Comparison of ENCODE assay signal across 8 mouse cellular contexts in genomic region chr17:12030556-12031160, GRCm38 (mm10).
DNase-seq lines count a peak whose midpoint lies in the region; ATAC-seq and TF ChIP-seq lines count a peak whose summit lies in the region.

No protein-coding gene starts in this region.

- H3K27ac ChIP-seq in MEL (ENCODE audit: control insufficient read depth, low read depth, low read length), result peak overlapping the region; percentile 73
- H3K27ac ChIP-seq in hindbrain, embryonic 16.5 days (ENCODE audit: low read depth, low read length), result peak overlapping the region; percentile 5; the same call in 1 of the 2 replicates
- no peak overlapping the region for H3K27ac ChIP-seq in liver, postnatal 0 days (ENCODE audit: low read depth)
- H3K27ac ChIP-seq in thymus, adult 2 months (ENCODE audit: control insufficient read depth, insufficient read depth, low read length), result no peak overlapping the region

- peaks cover 3% of the 10 kb centered on the region; the same call in 1 of the 2 replicates for H3K79me2 ChIP-seq in MEL (ENCODE audit: control insufficient read depth, insufficient read depth, low read length, poor library complexity)

- no peak; a peak in 1 of 4 replicates for TF ChIP-seq POLR2A in MEL (IDR thresholded peaks at IDR 0.05; ENCODE audit: control insufficient read depth in 1 of 2, insufficient read depth in 1 of 2, low read depth in 1 of 2, low read length in 2 of 2, poor library complexity in 1 of 2)
- no peak for TF ChIP-seq POLR2A in thymus, adult 2 months (IDR thresholded peaks at IDR 0.05; ENCODE audit: control insufficient read depth, extremely low read depth, insufficient read depth, low read length, poor library complexity)

- WGBS in hindbrain, embryonic 16.5 days, result 8% methylated on average over 11 of the region's 11 CpGs
- WGBS in liver, postnatal 0 days (ENCODE audit: insufficient replicate concordance), result 21% methylated on average over 11 of the region's 11 CpGs
- 30% methylated on average over 11 of the region's 11 CpGs for WGBS in thymus, adult 2 months

- no peak for TF ChIP-seq RAD21 in MEL (IDR thresholded peaks at IDR 0.05; ENCODE audit: low read depth, low read length)

- peak overlapping the region; percentile 37 for H3K4me2 ChIP-seq in hindbrain, embryonic 16.5 days (ENCODE audit: low read length)
- H3K4me2 ChIP-seq in liver, postnatal 0 days (ENCODE audit: low read depth, low read length), result peak overlapping the region; percentile 44; the same call in 1 of the 2 replicates

- no peak for TF ChIP-seq EP300 in MEL (IDR thresholded peaks at IDR 0.05; ENCODE audit: low read depth in 1 of 2, low read length in 2 of 2)
- TF ChIP-seq EP300 in liver, postnatal 0 days (IDR thresholded peaks at IDR 0.05; ENCODE audit: low read depth), result no peak

- no peaks in the 10 kb centered on the region for H3K9me3 ChIP-seq in MEL (replicated peaks; ENCODE audit: insufficient read depth, low read length)
- H3K9me3 ChIP-seq in hindbrain, embryonic 16.5 days (ENCODE audit: control insufficient read depth, low read length), result no peaks in the 10 kb centered on the region
- H3K9me3 ChIP-seq in liver, postnatal 0 days (ENCODE audit: low read length), result no peaks in the 10 kb centered on the region

- peaks cover 0 to 10% of the 10 kb centered on the region in 2 experiments; a peak in 2 of 4 replicates for H3K36me3 ChIP-seq in MEL (ENCODE audit: control insufficient read depth in 1 of 2, insufficient read depth in 2 of 2, low read length in 2 of 2)
- no peaks in the 10 kb centered on the region for H3K36me3 ChIP-seq in hindbrain, embryonic 16.5 days (ENCODE audit: control insufficient read depth, insufficient read depth, low read length)
- H3K36me3 ChIP-seq in liver, postnatal 0 days (replicated peaks; ENCODE audit: insufficient read depth, low read length), result no peaks in the 10 kb centered on the region
- H3K36me3 ChIP-seq in thymus, adult 2 months (ENCODE audit: control insufficient read depth, insufficient read depth, low read length), result no peaks in the 10 kb centered on the region

- H3K9ac ChIP-seq in MEL (ENCODE audit: control insufficient read depth, low read depth, low read length, poor library complexity, severe bottlenecking), result peak overlapping the region; percentile 79
- peak overlapping the region; percentile 1; the same call in 1 of the 2 replicates for H3K9ac ChIP-seq in hindbrain, embryonic 16.5 days (ENCODE audit: low read depth, low read length)
- H3K9ac ChIP-seq in liver, postnatal 0 days (replicated peaks), result no peak overlapping the region

- TF ChIP-seq CTCF in MEL (IDR thresholded peaks at IDR 0.05 in 2 of 3, conservative IDR thresholded peaks at IDR 0.05 in 1 of 3; ENCODE audit: control insufficient read depth in 1 of 3, insufficient read depth in 1 of 3, low read depth in 2 of 3, low read length in 3 of 3, poor library complexity in 1 of 3, severe bottlenecking in 1 of 3), result no peak
- TF ChIP-seq CTCF in liver, postnatal 0 days (IDR thresholded peaks at IDR 0.05; ENCODE audit: low read depth), result no peak
- TF ChIP-seq CTCF in thymus, adult 2 months (IDR thresholded peaks at IDR 0.05; ENCODE audit: borderline replicate concordance, control insufficient read depth, extremely low read depth, insufficient read depth, low read length, poor library complexity), result no peak

- H3K4me3 ChIP-seq in MEL (ENCODE audit: control insufficient read depth in 1 of 2, insufficient read depth in 1 of 2, low read depth in 2 of 2, low read length in 2 of 2), result peak overlapping the region; percentile 69 to 77
- peak overlapping the region; percentile 7; the same call in 1 of the 2 replicates for H3K4me3 ChIP-seq in hindbrain, embryonic 16.5 days (ENCODE audit: low read length)
- H3K4me3 ChIP-seq in liver, postnatal 0 days (ENCODE audit: low read depth, low read length), result no peak overlapping the region
- H3K4me3 ChIP-seq in thymus, adult 2 months (ENCODE audit: control insufficient read depth, insufficient read depth, low read length), result no peak overlapping the region

- peaks cover 0 to 16% of the 10 kb centered on the region in 2 experiments; a peak in 3 of 4 replicates for H3K4me1 ChIP-seq in MEL (ENCODE audit: control insufficient read depth in 1 of 2, insufficient read depth in 2 of 2, low read length in 2 of 2)
- peaks cover 14% of the 10 kb centered on the region for H3K4me1 ChIP-seq in hindbrain, embryonic 16.5 days (ENCODE audit: control insufficient read depth, insufficient read depth, low read depth, low read length)
- 0 out of 2 replicates have a peak, but pooled peaks cover 7% of the 10 kb centered on the region for H3K4me1 ChIP-seq in liver, postnatal 0 days (ENCODE audit: insufficient read depth)
- peaks cover 5% of the 10 kb centered on the region; the same call in 1 of the 2 replicates for H3K4me1 ChIP-seq in thymus, adult 2 months (replicated peaks; ENCODE audit: control insufficient read depth, insufficient read depth, low read length)

- DNase-seq in cerebellum, adult 9-11 months, result peak; percentile 33
- no peak for DNase-seq in cerebellum, postnatal 14 days
- DNase-seq in MEL (ENCODE audit: low read depth, low spot score), result peak; percentile 68
- DNase-seq in liver, postnatal 0 days, result no peak
- DNase-seq in thymus, postnatal 25 days, result no peak
- no peak for DNase-seq in T-cell, adult 2 months (ENCODE audit: low spot score)
- no peak for DNase-seq in thymus, adult 2 months

- 0 out of 2 replicates have a peak, but pooled peaks have one; percentile 15 for ATAC-seq in hindbrain, embryonic 16.5 days
- ATAC-seq in liver, postnatal 0 days, result no peak

- H3K27me3 ChIP-seq in MEL (ENCODE audit: control insufficient read depth in 1 of 2, insufficient read depth in 2 of 2, low read length in 2 of 2), result no peaks in the 10 kb centered on the region
- no peaks in the 10 kb centered on the region for H3K27me3 ChIP-seq in hindbrain, embryonic 16.5 days (replicated peaks; ENCODE audit: control insufficient read depth, insufficient read depth, low read length)
- no peaks in the 10 kb centered on the region for H3K27me3 ChIP-seq in liver, postnatal 0 days (ENCODE audit: insufficient read depth, low read length)
- no peaks in the 10 kb centered on the region for H3K27me3 ChIP-seq in thymus, adult 2 months (ENCODE audit: control insufficient read depth, insufficient read depth, low read length)

TF ChIP-seq in MEL, 35 proteins besides CTCF, POLR2A, EP300 and RAD21:
- TF ChIP-seq ZC3H11A (IDR thresholded peaks at IDR 0.05; ENCODE audit: low read depth, low read length) (no peak), GATA1 (IDR thresholded peaks at IDR 0.05; ENCODE audit: low read depth, low read length) (no peak), NELFE (IDR thresholded peaks at IDR 0.05; ENCODE audit: low read depth, low read length) (no peak), MAZ (IDR thresholded peaks at IDR 0.05; ENCODE audit: low read depth, low read length) (no peak), GABPA (IDR thresholded peaks at IDR 0.05; ENCODE audit: low read depth, low read length) (no peak), ETS1 (IDR thresholded peaks at IDR 0.05; ENCODE audit: low read depth, low read length) (no peak)

Comparison
In these comparisons a context has a peak if more than half of its experiments do, and no peak if none do; other contexts are left out.
1. DNase-seq: peak in cerebellum, adult 9-11 months (single experiment) and MEL (single experiment); none in cerebellum, postnatal 14 days (0 of 2), liver, postnatal 0 days (single experiment), thymus, postnatal 25 days (single experiment), T-cell, adult 2 months (single experiment) and thymus, adult 2 months (single experiment).
2. H3K27ac ChIP-seq: peak in MEL (single experiment) and hindbrain, embryonic 16.5 days (single experiment); none in liver, postnatal 0 days (single experiment) and thymus, adult 2 months (single experiment).
3. H3K4me3 ChIP-seq: peak in MEL (2 of 2) and hindbrain, embryonic 16.5 days (single experiment); none in liver, postnatal 0 days (single experiment) and thymus, adult 2 months (single experiment).